Mouse (Mus musculus) stomach, embryonic 16.5 days (tissue): Measurements from ENCODE around the gene Bcl2l13. TPM values are rescaled to one million over a fixed set of nuclear protein-coding genes. Genes with fewer than 3 reads are reported as not detected.
"Not testable (repeated sequence)": the region's sequence is repeated elsewhere in the genome, so short reads cannot be mapped to it uniquely, and the experiment has no call there.

Experiments
- ATAC-seq: fragments of 200-750 bp; cut with Nextera tagmentation; 2 replicates; pipeline ENCODE4 v1.8.0; 2017; ENCODE audit warnings: moderate number of reproducible peaks, moderate TSS enrichment; ENCODE audit not compliant: insufficient read depth, low FRiP score
- H3K27ac ChIP-seq: fragments of 300-500 bp; sonication (generic); 2 replicates; pipeline ENCODE4 v1.5.1; 2014; ENCODE audit warnings: low read length
- H3K27me3 ChIP-seq: fragments of 300-500 bp; sonication (generic); 2 replicates; pipeline ENCODE4 v1.6.1; 2014; ENCODE audit warnings: low read length, control low read depth, mixed read lengths; ENCODE audit not compliant: control insufficient read depth, insufficient read depth
- H3K36me3 ChIP-seq: fragments of 300-500 bp; sonication (generic); 2 replicates; pipeline ENCODE4 v1.6.1; 2014; ENCODE audit warnings: low read length; ENCODE audit not compliant: control insufficient read depth, insufficient read depth
- H3K4me1 ChIP-seq: fragments of 300-500 bp; sonication (generic); 2 replicates; pipeline ENCODE4 v1.6.1; 2014; ENCODE audit warnings: low read length, control low read depth, mixed read lengths; ENCODE audit not compliant: control insufficient read depth, insufficient read depth
- H3K4me2 ChIP-seq: fragments of 300-500 bp; sonication (generic); 2 replicates; pipeline ENCODE4 v1.6.1; 2014; ENCODE audit warnings: low read depth, low read length, mixed read lengths
- H3K4me3 ChIP-seq: fragments of 300-500 bp; sonication (generic); replicated peaks from 2 replicates; pipeline ENCODE4 v1.5.1; 2014; ENCODE audit warnings: mild to moderate bottlenecking, low read length
- H3K9ac ChIP-seq: fragments of 300-500 bp; sonication (generic); 2 replicates; pipeline ENCODE4 v1.6.1; 2014; ENCODE audit warnings: low read length
- H3K9me3 ChIP-seq: fragments of 300-500 bp; sonication (generic); replicated peaks from 2 replicates; pipeline ENCODE4 v1.6.1; 2016; ENCODE audit warnings: low read length, control low read depth; ENCODE audit not compliant: control insufficient read depth
- WGBS: fragments of 180-500 bp; shearing (Covaris S2); extraction: QIAGEN DNeasy Blood & Tissue Kit; methylation state at CpG from one replicate; pipeline ENCODE4 v1.1.7; 2014; 5-methylcytosine and 5-hydroxymethylcytosine counted together
- polyA plus RNA-seq: library from polyadenylated mRNA; unstranded; fragments of >200 nt; fragmentation: Nextera tagmentation; extraction: Ambion mirVana; gene quantifications from 2 replicates; pipeline ENCODE4 v1.2.1, GENCODE M21; 2015

The Bcl2l13 gene
- polyA plus RNA-seq, 1 experiment from 2014 or later = 29.6 TPM

- H3K36me3 ChIP-seq = peaks cover 30% of the 10 kb centered on the region
Observed at GRCm38 (mm10) chr6:120798905-120799304, 37.1 kb upstream of the Bcl2l13 start.

GRCm38 (mm10) chr6:120799581-120800041 is 36.4 kb upstream of the Bcl2l13 start:
- no peak overlapping the region for H3K4me2 ChIP-seq
- H3K4me1 ChIP-seq = 0 out of 2 replicates have a peak, but pooled peaks cover 4% of the 10 kb centered on the region
- ATAC-seq = no peak
- H3K27me3 ChIP-seq = no peaks in the 10 kb centered on the region
- peak overlapping the region; percentile 39 for H3K27ac ChIP-seq
- no peak overlapping the region for H3K9ac ChIP-seq
- WGBS = 78% methylated on average over 4 of the region's 4 CpGs
- no peak overlapping the region for H3K4me3 ChIP-seq
- no peaks in the 10 kb centered on the region for H3K9me3 ChIP-seq
- peaks cover 29% of the 10 kb centered on the region for H3K36me3 ChIP-seq

More at GRCm38 (mm10) chr6:120798905-120799304, 37.1 kb upstream of the Bcl2l13 start:
- Histone ChIP-seq H3K9ac (no peak overlapping the region), H3K27ac (peak overlapping the region; percentile 75), H3K27me3 (no peaks in the 10 kb centered on the region), H3K9me3 (no peaks in the 10 kb centered on the region), H3K4me1 (0 out of 2 replicates have a peak, but pooled peaks cover 4% of the 10 kb centered on the region), H3K4me2 (no peak overlapping the region), H3K4me3 (no peak overlapping the region)
- 81% methylated on average over 4 of the region's 4 CpGs for WGBS
- no peak for ATAC-seq

- Histone ChIP-seq H3K4me1 (no peaks in the 10 kb centered on the region; the same call in 1 of the 2 replicates), H3K4me2 (no peak overlapping the region), H3K4me3 (no peak overlapping the region), H3K36me3 (peaks cover 47% of the 10 kb centered on the region), H3K9ac (no peak overlapping the region), H3K27ac (peak overlapping the region; percentile 21; the same call in 1 of the 2 replicates), H3K9me3 (no peaks in the 10 kb centered on the region), H3K27me3 (no peaks in the 10 kb centered on the region)
- 61% methylated on average over 5 of the region's 5 CpGs for WGBS
- ATAC-seq = 0 out of 2 replicates have a peak, but pooled peaks have one; percentile 40
Observed at GRCm38 (mm10) chr6:120806999-120807737, 28.8 kb upstream of the Bcl2l13 start.

DNA sequence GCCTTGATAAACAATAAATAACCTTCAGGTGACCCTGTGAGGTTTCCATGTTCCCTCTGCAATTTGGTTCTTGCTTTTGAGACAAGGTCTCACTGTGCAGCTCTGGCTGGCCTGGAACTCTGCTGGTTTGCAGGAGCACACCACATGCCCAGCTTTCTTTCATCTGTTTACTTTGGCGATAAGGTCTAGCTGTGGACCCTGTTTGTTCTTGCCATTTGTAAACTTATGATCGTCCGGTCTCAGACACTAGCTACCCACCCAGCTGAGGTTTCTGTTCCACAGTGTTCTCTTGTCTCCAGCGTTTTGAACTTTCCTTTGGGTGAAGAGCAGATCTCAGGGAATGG is 28.3 kb upstream of the Bcl2l13 start:
- peaks cover 42% of the 10 kb centered on the region for H3K36me3 ChIP-seq
- WGBS = 56% methylated on average over 4 of the region's 4 CpGs
- H3K4me1 ChIP-seq = no peaks in the 10 kb centered on the region; the same call in 1 of the 2 replicates
- H3K4me3 ChIP-seq = no peak overlapping the region
- H3K4me2 ChIP-seq = no peak overlapping the region
- peak; percentile 76 for ATAC-seq
- peak overlapping the region; percentile 47 for H3K27ac ChIP-seq
- no peaks in the 10 kb centered on the region for H3K9me3 ChIP-seq
- H3K27me3 ChIP-seq = no peaks in the 10 kb centered on the region
- H3K9ac ChIP-seq = no peak overlapping the region

DNA sequence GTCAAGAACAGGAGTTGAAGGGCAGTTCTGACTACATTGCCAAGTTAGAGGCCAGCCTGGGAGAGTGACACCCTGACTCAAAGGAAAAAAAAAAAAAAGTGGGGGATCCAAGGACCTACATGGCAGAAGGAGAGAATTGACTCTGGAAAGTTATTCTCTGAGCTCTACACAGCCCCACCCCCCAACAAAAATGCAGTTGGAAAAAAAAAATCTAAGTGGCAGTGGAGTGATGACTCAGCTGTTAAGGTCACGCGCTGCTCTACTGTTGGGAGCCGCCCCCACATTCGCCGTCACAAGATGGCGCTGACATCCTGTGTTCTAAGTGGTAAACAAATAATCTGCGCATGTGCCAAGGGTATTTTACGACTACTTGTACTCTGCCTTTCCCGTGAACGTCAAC is 24.0 kb upstream of the Bcl2l13 start:
- H3K9ac ChIP-seq, H3K27me3 ChIP-seq, H3K27ac ChIP-seq, H3K4me3 ChIP-seq, H3K9me3 ChIP-seq, H3K4me1 ChIP-seq, ATAC-seq, H3K4me2 ChIP-seq: not testable (repeated sequence)
- peaks cover 11% of the 10 kb centered on the region for H3K36me3 ChIP-seq
- WGBS = 88% methylated on average over 6 of the region's 10 CpGs

- no peak overlapping the region for H3K27ac ChIP-seq
- ATAC-seq = no peak
- no peaks in the 10 kb centered on the region for H3K9me3 ChIP-seq
- no peak overlapping the region for H3K9ac ChIP-seq
- H3K27me3 ChIP-seq = no peaks in the 10 kb centered on the region
- no peak overlapping the region for H3K4me3 ChIP-seq
- peaks cover 16% of the 10 kb centered on the region for H3K36me3 ChIP-seq
- no peak overlapping the region for H3K4me2 ChIP-seq
- H3K4me1 ChIP-seq = peaks cover 6% of the 10 kb centered on the region
- WGBS = 91% methylated on average over 2 of the region's 2 CpGs
Observed at GRCm38 (mm10) chr6:120819294-120819693, 16.7 kb upstream of the Bcl2l13 start.

- Histone ChIP-seq H3K4me3 (no peak overlapping the region), H3K27ac (no peak overlapping the region), H3K9me3 (no peaks in the 10 kb centered on the region), H3K9ac (no peak overlapping the region), H3K4me2 (peak overlapping the region; percentile 24; the same call in 1 of the 2 replicates), H3K36me3 (peaks cover 16% of the 10 kb centered on the region), H3K4me1 (peaks cover 6% of the 10 kb centered on the region), H3K27me3 (no peaks in the 10 kb centered on the region)
- WGBS = 79% methylated on average over 5 of the region's 5 CpGs
- no peak for ATAC-seq
Observed at GRCm38 (mm10) chr6:120820144-120820543, 15.9 kb upstream of the Bcl2l13 start.

GRCm38 (mm10) chr6:120820941-120821340 is 15.1 kb upstream of the Bcl2l13 start:
- Histone ChIP-seq H3K27ac (no peak overlapping the region), H3K4me2 (peak overlapping the region; percentile 70), H3K4me1 (peaks cover 6% of the 10 kb centered on the region), H3K9ac (no peak overlapping the region), H3K36me3 (peaks cover 16% of the 10 kb centered on the region), H3K9me3 (no peaks in the 10 kb centered on the region), H3K4me3 (peak overlapping the region; percentile 99; the same call in 1 of the 2 replicates), H3K27me3 (no peaks in the 10 kb centered on the region)
- ATAC-seq = no peak
- WGBS = 75% methylated on average over 1 of the region's 1 CpGs

DNA sequence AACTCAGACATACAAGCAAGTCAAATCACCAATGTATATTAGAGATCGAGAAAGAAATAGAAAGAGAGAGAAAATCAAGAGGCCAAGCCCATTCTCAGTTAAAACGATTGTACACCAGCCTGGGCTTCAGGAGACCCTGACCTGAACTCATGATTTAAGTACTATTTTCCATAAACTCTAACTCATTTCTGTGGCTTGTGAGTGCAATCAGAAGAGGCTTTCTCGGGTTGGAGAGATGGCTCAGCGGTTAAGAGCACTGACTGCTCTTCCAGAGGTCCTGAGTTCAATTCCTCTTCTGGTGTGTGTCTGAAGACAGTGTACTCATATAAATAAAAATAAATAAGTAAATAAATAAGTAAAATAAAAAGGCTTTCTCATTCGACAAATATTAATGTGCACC is 14.3 kb upstream of the Bcl2l13 start:
- Histone ChIP-seq H3K4me3 (peak overlapping the region; percentile 99), H3K4me1 (peaks cover 6% of the 10 kb centered on the region), H3K27ac (peak overlapping the region; percentile 95; the same call in 1 of the 2 replicates), H3K4me2 (peak overlapping the region; percentile 70), H3K27me3 (no peaks in the 10 kb centered on the region), H3K36me3 (peaks cover 16% of the 10 kb centered on the region), H3K9ac (peak overlapping the region; percentile 90), H3K9me3 (no peaks in the 10 kb centered on the region)
- WGBS = 45% methylated on average over 5 of the region's 5 CpGs
- ATAC-seq = no peak
